Mouse (Mus musculus) spleen, adult 2 months (tissue): ENCODE measurements at regions not wholly inside any gene's neighbourhood (a gene's known extent, or its start where the extent isn't known, plus 50 kb on each side); places are given as distances from the start of the nearest gene placed in this dataset.

Source experiments
- CTCF ChIP-seq: fragments of 200-500 bp; IDR thresholded peaks from 2 replicates; pipeline ENCODE4 v1.5.1; 2011; ENCODE audit warnings: mild to moderate bottlenecking, inconsistent platforms; ENCODE audit not compliant: insufficient read depth, insufficient read length, insufficient replicate concordance; ENCODE audit errors: extremely low read depth
- POLR2A ChIP-seq: fragments of 200-500 bp; IDR thresholded peaks from 2 replicates; pipeline ENCODE4 v1.6.1; 2011; ENCODE audit warnings: low read depth, low read length, inconsistent platforms

GRCm38 (mm10) chr3:149169442-149169841 lies 179.1 kb upstream of the Adgrl2 start:
- no peak for TF ChIP-seq POLR2A
- no peak for TF ChIP-seq CTCF
